Mouse (Mus musculus) adrenal gland, postnatal 25 days (tissue): ENCODE results near the gene Ccdc38. TPM values are rescaled to one million over a fixed set of nuclear protein-coding genes. Genes with fewer than 3 reads are reported as not detected.
"Not testable (repeated sequence)": the region's sequence is repeated elsewhere in the genome, so short reads cannot be mapped to it uniquely, and the experiment has no call there.

Experiments
- DNase-seq: peaks from one replicate; pipeline ENCODE4 v3.0.0; 2021; ENCODE audit warnings: mixed read lengths
- total RNA-seq: library from RNA; stranded (reverse); gene quantifications from 2 replicates; pipeline ENCODE4 v1.2.3, GENCODE M21; 2021

Gene Ccdc38
- total RNA-seq, 1 experiment from 2014 or later, result not detected

- DNase-seq, result no peak
Measured at GRCm38 (mm10) chr10:93549821-93550220, 9.4 kb downstream of the Ccdc38 start.

- DNase-seq, result no peak
Measured at GRCm38 (mm10) chr10:93552596-93552995, 12.2 kb downstream of the Ccdc38 start.

GRCm38 (mm10) chr10:93557971-93558370 is 17.5 kb downstream of the Ccdc38 start:
- not testable (repeated sequence) for DNase-seq

GRCm38 (mm10) chr10:93559786-93560185 is 19.4 kb downstream of the Ccdc38 start:
- peak; percentile 44 for DNase-seq

- DNase-seq, result no peak
Measured at GRCm38 (mm10) chr10:93564518-93565090, 24.2 kb downstream of the Ccdc38 start.

- no peak for DNase-seq
Measured at GRCm38 (mm10) chr10:93567066-93567465, 26.6 kb downstream of the Ccdc38 start.

- DNase-seq, result no peak
Measured at GRCm38 (mm10) chr10:93567841-93568566, 27.6 kb downstream of the Ccdc38 start.

DNA sequence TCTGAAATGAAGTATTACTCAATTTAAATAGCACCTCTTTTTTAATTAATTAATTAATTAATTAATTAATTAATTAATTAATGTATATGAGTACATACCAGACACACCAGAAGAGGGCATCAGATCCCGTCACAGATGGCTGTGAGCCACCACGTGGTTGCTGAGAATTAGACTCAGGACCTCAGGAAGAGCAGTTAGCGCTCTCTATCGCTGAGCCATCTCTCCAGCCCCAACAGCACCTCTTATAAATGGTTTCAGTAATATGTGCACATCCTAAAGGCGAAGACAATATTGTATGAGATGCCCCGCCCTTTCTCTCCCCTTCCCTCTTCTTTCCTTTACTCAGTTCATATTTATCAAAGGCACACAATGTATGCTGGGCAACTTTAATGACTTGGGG is 28.2 kb downstream of the Ccdc38 start:
- DNase-seq, result no peak

- DNase-seq, result no peak
Measured at GRCm38 (mm10) chr10:93572209-93572608, 31.8 kb downstream of the Ccdc38 start.

DNA sequence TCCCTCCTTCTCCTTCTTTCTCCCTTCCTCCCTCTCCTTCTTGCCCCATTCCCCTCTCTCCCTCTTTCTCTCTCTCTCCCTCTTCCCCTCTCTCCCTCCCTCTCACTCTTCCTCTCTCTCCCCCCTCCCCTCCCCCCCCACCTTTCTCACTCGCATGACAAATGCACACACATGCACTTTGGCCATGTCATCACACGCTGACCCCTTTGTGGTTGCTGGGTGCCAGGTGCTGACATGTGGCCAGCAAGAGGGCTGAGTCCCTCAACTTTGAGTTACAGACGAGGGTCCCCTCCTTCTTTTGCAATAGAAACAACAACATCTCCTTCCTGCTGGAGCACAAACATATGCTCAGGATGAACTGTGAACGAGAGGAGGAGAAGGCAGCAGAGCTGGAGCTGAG is 34.5 kb downstream of the Ccdc38 start:
- no peak for DNase-seq

DNA sequence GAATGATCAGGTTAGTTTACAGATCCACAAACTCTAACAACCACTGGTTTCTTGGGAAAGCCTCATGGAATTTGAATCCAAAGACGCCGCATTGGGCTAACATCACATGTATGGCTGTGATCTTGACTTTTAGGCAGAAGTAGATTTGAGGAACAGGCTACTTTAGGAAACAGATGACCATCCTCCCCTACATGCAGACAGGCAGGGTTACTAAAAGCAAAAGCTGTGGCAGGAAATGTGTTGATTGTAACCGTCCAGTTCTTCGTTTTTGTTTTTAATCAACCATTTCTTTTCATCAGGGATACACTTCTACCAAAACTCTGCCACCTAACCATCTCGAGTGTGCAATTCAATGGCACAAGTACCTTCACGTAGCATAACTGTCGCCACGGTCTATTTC is 35.5 kb downstream of the Ccdc38 start:
- DNase-seq, result no peak

- peak; percentile 79 for DNase-seq
Measured at GRCm38 (mm10) chr10:93577271-93577886, 36.9 kb downstream of the Ccdc38 start.

DNA sequence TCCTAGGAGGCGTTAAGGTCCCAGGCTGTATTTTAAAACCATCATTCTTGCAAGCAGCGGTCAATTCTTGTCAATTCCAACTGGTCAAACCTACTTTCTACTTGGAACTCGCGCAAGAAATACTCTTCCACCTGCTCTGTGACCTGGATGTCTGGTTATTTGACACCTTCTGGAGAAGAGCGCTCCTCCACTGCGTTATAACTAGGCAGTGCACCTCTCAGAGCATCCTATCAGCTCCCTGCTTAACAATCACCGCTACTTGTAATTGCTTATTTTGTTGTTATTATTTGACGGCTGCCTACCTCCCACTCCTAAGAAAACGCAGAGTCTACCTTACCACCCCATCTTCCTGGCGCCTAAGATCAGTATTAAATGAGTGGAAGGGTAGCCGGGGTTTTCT is 48.4 kb downstream of the Ccdc38 start:
- no peak for DNase-seq

DNA sequence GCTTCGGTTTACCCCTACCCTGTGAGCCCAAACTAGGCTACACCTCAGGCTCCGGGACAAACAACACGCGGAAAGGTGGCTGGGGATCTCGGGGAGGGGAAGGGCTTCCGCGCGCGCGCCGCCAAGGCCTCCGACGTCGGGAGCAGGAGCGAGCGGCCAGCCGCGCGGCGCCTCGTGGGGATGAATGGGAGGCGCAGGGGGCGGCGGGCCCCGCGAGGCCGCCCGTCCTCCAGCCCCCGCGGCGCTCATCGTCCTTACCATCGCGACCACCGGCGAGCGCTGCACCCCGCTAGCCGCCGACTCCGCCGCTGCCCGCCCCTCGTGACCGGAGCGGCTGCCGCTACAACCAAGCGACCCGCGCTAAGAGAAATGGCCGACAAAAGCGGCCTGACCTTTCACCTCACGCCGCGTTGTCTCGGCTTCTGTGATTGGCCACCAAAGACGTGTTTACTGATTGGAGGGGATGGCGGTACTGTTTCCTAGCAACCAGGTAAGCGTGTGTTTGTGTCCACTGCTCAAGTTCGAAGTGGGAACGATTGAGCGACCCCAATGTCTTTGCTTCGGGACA is 48.9 kb downstream of the Ccdc38 start, which contains the start of gene Snrpf:
Gene Snrpf, minus strand, starts transcription at position 426 of the 568 bp plus-strand sequence.
- DNase-seq, result peak; percentile 86

DNA sequence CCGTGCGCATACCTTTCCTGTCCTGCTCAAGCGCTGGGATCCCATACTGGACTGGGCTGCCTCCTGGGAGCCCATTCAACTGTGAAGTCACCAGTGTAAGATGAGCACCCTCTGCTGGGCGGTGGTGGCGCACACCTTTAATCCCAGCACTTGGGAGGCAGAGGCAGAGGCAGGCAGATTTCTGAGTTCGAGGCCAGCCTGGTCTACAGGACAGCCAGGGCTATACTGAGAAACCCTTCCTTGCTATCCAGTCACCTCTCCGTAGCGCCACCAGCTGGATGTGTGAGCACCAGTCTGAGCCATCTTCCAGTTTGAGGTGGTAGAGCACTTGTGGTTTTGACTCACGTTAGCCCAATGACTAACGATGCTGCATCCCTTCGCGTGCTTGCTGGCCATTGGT is 52.0 kb downstream of the Ccdc38 start:
- DNase-seq, result peak; percentile 13

DNA sequence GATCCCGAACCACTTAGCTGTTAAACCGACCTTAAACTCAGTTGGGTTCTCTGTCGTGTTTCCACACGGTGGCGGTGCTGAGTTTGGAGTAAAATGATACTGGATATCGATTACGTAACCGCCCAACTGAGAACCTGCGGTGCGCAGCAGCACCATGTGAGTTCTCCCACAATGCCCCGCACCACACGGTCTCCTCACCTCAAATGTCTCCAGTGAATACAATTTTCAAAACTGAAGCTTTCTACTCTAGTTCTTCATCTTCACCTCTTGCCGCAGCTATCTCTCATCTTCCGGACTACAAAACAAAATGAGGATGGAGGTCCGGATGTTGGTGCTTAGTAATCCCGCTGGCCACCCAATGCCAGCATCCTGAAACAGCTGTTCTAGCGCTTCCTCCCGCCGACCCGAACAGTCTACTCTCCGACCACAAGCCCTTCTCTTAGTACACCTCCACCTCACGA is 53.6 kb downstream of the Ccdc38 start:
- DNase-seq, result peak; percentile 83

DNA sequence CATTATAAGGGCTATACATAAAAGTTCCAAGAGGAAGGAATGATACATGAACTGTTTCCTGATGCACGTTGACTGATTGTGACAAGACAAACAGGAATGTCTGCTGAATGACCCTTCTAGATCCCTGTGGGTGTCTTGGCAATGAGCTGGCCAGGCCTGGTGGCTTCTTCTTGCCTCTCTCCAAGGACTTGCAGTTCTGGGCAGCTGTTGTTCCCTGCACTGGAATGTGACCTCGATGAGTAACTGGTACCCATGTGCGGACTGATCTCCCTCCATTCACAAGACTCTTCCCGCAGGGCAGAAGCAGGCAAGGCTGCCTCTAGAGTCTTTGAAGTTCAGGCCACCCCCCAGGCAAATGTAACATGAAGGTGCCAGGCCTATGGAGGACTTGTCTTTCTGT is 55.4 kb downstream of the Ccdc38 start:
- peak; percentile 13 for DNase-seq

DNA sequence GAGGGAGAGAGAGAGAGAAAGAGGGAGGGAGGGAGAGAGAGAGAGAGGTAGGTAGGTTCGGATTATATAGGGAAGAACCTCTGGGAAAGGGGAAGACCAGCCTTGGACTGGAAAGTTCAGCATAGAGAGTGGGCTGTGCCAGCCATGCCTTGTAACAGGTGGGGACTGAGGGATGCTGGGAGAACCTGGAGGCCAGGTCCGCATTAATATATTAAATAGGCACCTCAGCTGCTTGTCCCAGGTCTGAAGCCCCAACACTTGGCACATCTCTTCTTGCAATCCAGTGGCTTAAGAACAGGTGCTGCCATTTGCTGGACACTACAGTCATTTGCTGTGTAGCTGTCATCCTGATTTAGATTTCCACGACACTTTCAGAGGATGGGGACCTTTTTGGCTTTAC is 56.2 kb downstream of the Ccdc38 start:
- no peak for DNase-seq

DNA sequence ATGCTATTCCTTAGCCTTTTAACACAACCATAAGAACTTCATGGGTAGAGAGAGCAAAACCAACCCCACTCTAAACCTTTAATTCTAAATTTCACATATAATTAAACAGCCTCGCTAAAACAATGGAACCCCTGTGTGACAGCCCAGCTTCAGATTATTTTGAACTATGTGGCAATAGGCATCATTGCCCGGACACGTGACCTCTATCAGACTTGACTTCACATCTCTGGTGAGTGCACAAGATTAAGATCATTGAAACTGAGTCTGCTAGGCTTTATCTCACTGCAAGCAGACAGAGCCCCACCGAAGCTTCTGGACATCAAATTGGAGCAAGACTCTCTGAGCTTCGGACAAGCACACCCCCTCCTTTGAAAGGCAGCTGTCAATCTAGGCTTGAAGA is 61.9 kb downstream of the Ccdc38 start:
- DNase-seq, result no peak

DNA sequence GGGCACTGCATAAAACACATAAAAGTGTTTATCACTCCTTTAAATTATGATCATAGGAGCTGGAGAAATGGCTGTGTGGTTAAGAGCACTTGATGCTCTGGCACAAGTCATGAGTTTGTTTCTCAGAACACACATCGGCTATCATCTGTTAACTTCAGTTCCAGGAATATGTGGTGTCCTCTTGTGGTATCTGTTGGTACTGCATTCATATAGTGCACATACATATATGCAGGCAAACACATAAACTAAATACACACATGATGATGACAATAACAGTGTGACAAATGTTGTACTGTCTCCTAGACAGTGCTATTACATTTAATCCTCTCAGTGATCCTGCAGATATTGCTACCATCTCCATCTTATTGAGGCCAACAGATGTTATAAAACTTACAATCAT is 62.8 kb downstream of the Ccdc38 start:
- DNase-seq, result no peak

GRCm38 (mm10) chr10:93606326-93606725 is 65.9 kb downstream of the Ccdc38 start:
- DNase-seq, result no peak

- no peak for DNase-seq
Measured at GRCm38 (mm10) chr10:93608051-93608450, 67.6 kb downstream of the Ccdc38 start.

DNA sequence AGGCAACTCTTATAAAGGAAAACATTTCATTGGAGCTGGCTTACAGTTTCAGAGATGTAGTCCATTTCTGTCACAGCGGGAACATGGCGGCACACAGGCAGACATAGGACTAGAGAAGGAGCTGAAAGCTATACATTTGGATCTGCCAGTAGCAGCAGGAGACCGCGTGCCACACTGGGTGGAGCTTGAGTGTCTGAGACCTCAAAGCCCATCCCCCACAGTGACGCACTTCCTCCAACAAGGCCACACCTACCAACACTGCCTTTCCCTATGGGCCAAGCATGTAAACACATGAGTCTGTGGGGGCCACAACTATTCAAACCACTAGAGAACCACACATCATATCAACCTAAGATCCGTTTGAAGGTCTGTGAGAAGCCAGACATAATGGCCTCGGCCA is 68.8 kb downstream of the Ccdc38 start:
- DNase-seq, result no peak
